Mouse (Mus musculus): ENCODE measurements around the gene Arhgap45. TPM values are rescaled to one million over a fixed set of nuclear protein-coding genes. Genes with fewer than 3 reads are reported as not detected.

The Arhgap45 gene
- 1 to 10 TPM; 1.0 to 2.1 TPM for total RNA-seq (2021)
- long read RNA-seq, experiment 1, partial matches to known transcripts: 0 of 1 reads
- long read RNA-seq, experiment 1, other reads (novel, unspliced or antisense): 0 of 1 reads
- long read RNA-seq, experiment 2, partial matches to known transcripts: 1 of 2 reads
- long read RNA-seq, experiment 2, other reads (novel, unspliced or antisense): 1 of 2 reads

GRCm38 (mm10) chr10:80016511-80016910 lies at the start of gene Arhgap45:
TSS of gene Arhgap45 (plus strand) at chr10:80016653.
- DNase-seq: peak; percentile 55

GRCm38 (mm10) chr10:79966886-79967400 lies 49.5 kb upstream of the Arhgap45 start:
- DNase-seq: no peak

GRCm38 (mm10) chr10:79968181-79968580 lies 48.3 kb upstream of the Arhgap45 start:
- no peak for DNase-seq

GRCm38 (mm10) chr10:79969124-79969568 lies 47.3 kb upstream of the Arhgap45 start:
- DNase-seq: no peak

- DNase-seq: no peak
Measured at GRCm38 (mm10) chr10:79970415-79971182, 45.9 kb upstream of the Arhgap45 start, which contains the start of gene Grin3b. TSS of gene Grin3b (plus strand) at chr10:79970715.

GRCm38 (mm10) chr10:79971183-79971497 lies 45.3 kb upstream of the Arhgap45 start:
- no peak for DNase-seq

- DNase-seq: no peak
Measured at GRCm38 (mm10) chr10:79972831-79973230, 43.6 kb upstream of the Arhgap45 start.

GRCm38 (mm10) chr10:79974087-79974486 lies 42.4 kb upstream of the Arhgap45 start:
- no peak for DNase-seq

GRCm38 (mm10) chr10:79974668-79975067 lies 41.8 kb upstream of the Arhgap45 start:
- no peak for DNase-seq

GRCm38 (mm10) chr10:79976071-79976721 lies 40.3 kb upstream of the Arhgap45 start:
- no peak for DNase-seq

- DNase-seq: no peak
Measured at GRCm38 (mm10) chr10:79976722-79977107, 39.7 kb upstream of the Arhgap45 start.

GRCm38 (mm10) chr10:79977324-79977723 lies 39.1 kb upstream of the Arhgap45 start:
- DNase-seq: no peak

- no peak for DNase-seq
Measured at GRCm38 (mm10) chr10:79978061-79978460, 38.4 kb upstream of the Arhgap45 start.

GRCm38 (mm10) chr10:79979401-79980155 lies 36.9 kb upstream of the Arhgap45 start:
- no peak for DNase-seq

GRCm38 (mm10) chr10:79983205-79983604 lies 33.2 kb upstream of the Arhgap45 start:
- DNase-seq: no peak

- peak; percentile 71 for DNase-seq
Measured at GRCm38 (mm10) chr10:79983670-79984069, 32.8 kb upstream of the Arhgap45 start.

GRCm38 (mm10) chr10:79984195-79984816 lies 32.1 kb upstream of the Arhgap45 start, which contains the start of gene Tmem259:
TSS of gene Tmem259 (minus strand) at chr10:79984330.
- peak; percentile 86 for DNase-seq

- peak; percentile 97 for DNase-seq
Measured at GRCm38 (mm10) chr10:79984871-79985270, 31.6 kb upstream of the Arhgap45 start.

GRCm38 (mm10) chr10:79985334-79986231 lies 30.9 kb upstream of the Arhgap45 start:
- peak; percentile 60 for DNase-seq

GRCm38 (mm10) chr10:79986232-79986878 lies 30.1 kb upstream of the Arhgap45 start:
- DNase-seq: no peak

Measured in gastrocnemius, postnatal 25 days (tissue).